Comparison of ENCODE assay signal across 10 mouse cellular contexts in the genomic region with DNA sequence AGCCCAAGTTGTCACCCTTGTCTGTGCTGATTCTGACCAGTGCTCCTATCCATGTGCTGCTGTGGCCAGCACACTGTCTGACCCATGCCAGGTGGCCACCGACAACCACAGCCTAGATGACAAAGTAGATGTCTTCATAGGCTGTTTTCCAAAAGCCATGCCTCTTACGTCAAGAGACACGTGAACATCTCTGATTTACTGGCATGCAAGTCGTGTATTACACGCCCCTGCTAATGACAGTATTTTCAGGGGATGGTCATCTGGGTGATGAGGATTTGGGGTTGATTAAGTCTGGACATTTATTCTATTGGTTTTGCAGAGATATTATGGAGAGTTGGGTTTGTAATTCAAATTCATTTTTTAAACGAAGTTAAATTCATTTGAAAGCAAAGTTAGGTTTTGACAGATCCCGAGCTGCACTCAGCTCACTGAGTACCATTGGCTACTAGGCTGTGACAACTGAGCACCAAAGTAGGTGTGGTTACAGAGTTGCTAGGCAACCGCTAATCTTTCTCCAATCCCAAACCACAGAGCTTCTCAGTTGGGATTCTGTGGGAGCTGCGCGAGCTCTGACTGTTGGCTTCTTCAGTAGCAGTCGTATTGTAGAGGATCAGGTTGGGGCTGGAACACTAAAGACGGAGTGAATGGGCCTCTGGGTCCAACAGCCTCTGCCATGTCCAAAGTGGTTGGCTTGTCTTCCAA.
DNase-seq lines count a peak whose midpoint lies in the region; ATAC-seq and TF ChIP-seq lines count a peak whose summit lies in the region.
"Had no signal": no experiment of that assay in that cellular context is flagged by ENCODE, and none has a peak within 500 bp of the region (broad histone marks: within the 10 kb centered on the region; RNA-seq: fewer than 3 reads in every experiment).

No protein-coding gene starts in this region.

- H3K4me2 ChIP-seq in neural tube, embryonic 11.5 days (ENCODE audit: low read depth), result 0 out of 2 replicates have a peak overlapping the region, but pooled peaks have one; percentile 12
- H3K4me2 ChIP-seq in forebrain, embryonic 13.5 days, result peak overlapping the region; percentile 54
- peak overlapping the region; percentile 52 for H3K4me2 ChIP-seq in neural tube, embryonic 15.5 days
- H3K4me2 ChIP-seq in liver, postnatal 0 days (ENCODE audit: low read depth, low read length), result no peak overlapping the region
- H3K4me2 ChIP-seq: stomach, embryonic 15.5 days had no signal

- no peak overlapping the region for H3K27ac ChIP-seq in neural tube, embryonic 11.5 days (ENCODE audit: low read depth, low read length)
- H3K27ac ChIP-seq in forebrain, embryonic 13.5 days, result no peak overlapping the region
- no peak overlapping the region for H3K27ac ChIP-seq in layer of hippocampus, adult 2 months
- H3K27ac ChIP-seq in neural tube, embryonic 15.5 days (replicated peaks), result no peak overlapping the region
- no peak overlapping the region for H3K27ac ChIP-seq in liver, postnatal 0 days (ENCODE audit: low read depth)
- H3K27ac ChIP-seq: stomach, embryonic 15.5 days had no signal

- WGBS in neural tube, embryonic 11.5 days, result 44% methylated on average over 12 of the region's 12 CpGs
- 43% methylated on average over 12 of the region's 12 CpGs for WGBS in forebrain, embryonic 13.5 days
- WGBS in neural tube, embryonic 15.5 days, result 45% methylated on average over 12 of the region's 12 CpGs
- 47% methylated on average over 12 of the region's 12 CpGs for WGBS in liver, postnatal 0 days (ENCODE audit: insufficient replicate concordance)

- no peaks in the 10 kb centered on the region for H3K36me3 ChIP-seq in neural tube, embryonic 11.5 days (ENCODE audit: control insufficient read depth, insufficient read depth, low read length)
- no peaks in the 10 kb centered on the region for H3K36me3 ChIP-seq in forebrain, embryonic 13.5 days (ENCODE audit: poor library complexity, severe bottlenecking)
- H3K36me3 ChIP-seq in neural tube, embryonic 15.5 days, result no peaks in the 10 kb centered on the region
- H3K36me3 ChIP-seq in liver, postnatal 0 days (replicated peaks; ENCODE audit: insufficient read depth, low read length), result no peaks in the 10 kb centered on the region
- H3K36me3 ChIP-seq: stomach, embryonic 15.5 days had no signal

- no peak for TF ChIP-seq CTCF in layer of hippocampus, adult 2 months (conservative IDR thresholded peaks at IDR 0.05)
- no peak for TF ChIP-seq CTCF in liver, postnatal 0 days (IDR thresholded peaks at IDR 0.05; ENCODE audit: low read depth)

- H3K27me3 ChIP-seq in neural tube, embryonic 11.5 days (ENCODE audit: control insufficient read depth, insufficient read depth, low read length), result no peaks in the 10 kb centered on the region
- H3K27me3 ChIP-seq in forebrain, embryonic 13.5 days, result no peaks in the 10 kb centered on the region
- H3K27me3 ChIP-seq in neural tube, embryonic 15.5 days (replicated peaks), result no peaks in the 10 kb centered on the region
- no peaks in the 10 kb centered on the region for H3K27me3 ChIP-seq in liver, postnatal 0 days (ENCODE audit: insufficient read depth, low read length)
- H3K27me3 ChIP-seq: stomach, embryonic 15.5 days had no signal

- no peak overlapping the region for H3K4me3 ChIP-seq in neural tube, embryonic 11.5 days (ENCODE audit: low read depth, low read length)
- peak overlapping the region; percentile 27 for H3K4me3 ChIP-seq in forebrain, embryonic 13.5 days
- peak overlapping the region; percentile 34 for H3K4me3 ChIP-seq in layer of hippocampus, adult 2 months
- peak overlapping the region; percentile 30 for H3K4me3 ChIP-seq in neural tube, embryonic 15.5 days (replicated peaks)
- no peak overlapping the region for H3K4me3 ChIP-seq in liver, postnatal 0 days (ENCODE audit: low read depth, low read length)
- H3K4me3 ChIP-seq: stomach, embryonic 15.5 days had no signal

- H3K9ac ChIP-seq in neural tube, embryonic 11.5 days (ENCODE audit: low read length), result no peak overlapping the region
- peak overlapping the region; percentile 34; the same call in 1 of the 2 replicates for H3K9ac ChIP-seq in forebrain, embryonic 13.5 days
- no peak overlapping the region; the same call in 1 of the 2 replicates for H3K9ac ChIP-seq in neural tube, embryonic 15.5 days (replicated peaks)
- no peak overlapping the region for H3K9ac ChIP-seq in liver, postnatal 0 days (replicated peaks)
- H3K9ac ChIP-seq: stomach, embryonic 15.5 days had no signal

- intact Hi-C loops in gastrocnemius, postnatal 14 days (cut with DNase I; ENCODE audit: low total_unique reads), result no loop called here

- H3K4me1 ChIP-seq in neural tube, embryonic 11.5 days (ENCODE audit: control insufficient read depth, insufficient read depth, low read length), result no peaks in the 10 kb centered on the region
- H3K4me1 ChIP-seq in forebrain, embryonic 13.5 days, result no peaks in the 10 kb centered on the region
- H3K4me1 ChIP-seq in neural tube, embryonic 15.5 days, result 0 out of 2 replicates have a peak, but pooled peaks cover 4% of the 10 kb centered on the region
- no peaks in the 10 kb centered on the region for H3K4me1 ChIP-seq in liver, postnatal 0 days (ENCODE audit: insufficient read depth)
- H3K4me1 ChIP-seq: stomach, embryonic 15.5 days had no signal

- peak; percentile 16 for DNase-seq in neural tube, embryonic 11.5 days (ENCODE audit: low spot score)
- DNase-seq in neural tube, embryonic 10.5 days (ENCODE audit: extremely low spot score, low spot score), result no peak
- peak in 1 of 2 experiments; percentile 11 for DNase-seq in layer of hippocampus, adult 2 months (ENCODE audit: low spot score in 2 of 2)
- DNase-seq in gastrocnemius, postnatal 14 days, result no peak
- DNase-seq in liver, postnatal 0 days, result no peak
- no peak for DNase-seq in ovary, postnatal 10 days (ENCODE audit: low spot score)
- DNase-seq: liver had no signal

- no peaks in the 10 kb centered on the region for H3K9me3 ChIP-seq in neural tube, embryonic 11.5 days (ENCODE audit: control insufficient read depth, low read length)
- H3K9me3 ChIP-seq in forebrain, embryonic 13.5 days (replicated peaks), result no peaks in the 10 kb centered on the region
- no peaks in the 10 kb centered on the region for H3K9me3 ChIP-seq in neural tube, embryonic 15.5 days (replicated peaks)
- no peaks in the 10 kb centered on the region for H3K9me3 ChIP-seq in liver, postnatal 0 days (ENCODE audit: low read length)
- H3K9me3 ChIP-seq: stomach, embryonic 15.5 days had no signal

- no peak; the same call in 1 of the 2 replicates for ATAC-seq in neural tube, embryonic 11.5 days (ENCODE audit: insufficient read depth, low FRiP score, low TSS enrichment)
- peak; percentile 95 for ATAC-seq in forebrain, embryonic 13.5 days
- ATAC-seq in neural tube, embryonic 15.5 days (ENCODE audit: low FRiP score), result peak; percentile 92
- ATAC-seq in liver, postnatal 0 days, result no peak

- TF ChIP-seq EP300 in liver, postnatal 0 days (IDR thresholded peaks at IDR 0.05; ENCODE audit: low read depth), result no peak

Comparison
In these comparisons a context has a peak if more than half of its experiments do, and no peak if none do; other contexts are left out.
1. ATAC-seq: peak in forebrain, embryonic 13.5 days (single experiment) and neural tube, embryonic 15.5 days (single experiment); none in neural tube, embryonic 11.5 days (single experiment) and liver, postnatal 0 days (single experiment).
2. H3K4me3 ChIP-seq: peak in forebrain, embryonic 13.5 days (single experiment), layer of hippocampus, adult 2 months (single experiment) and neural tube, embryonic 15.5 days (single experiment); none in neural tube, embryonic 11.5 days (single experiment) and liver, postnatal 0 days (single experiment).